Mouse (Mus musculus) urinary bladder, postnatal 4 days (tissue): ENCODE results near the gene Capn12.
A peak's percentile ranks its signal among the peaks of the same experiment; 100 is the strongest.
"Not testable (repeated sequence)": the region's sequence is repeated elsewhere in the genome, so short reads cannot be mapped to it uniquely, and the experiment has no call there.

Source experiments
- DNase-seq, 2 experiments: peaks; one replicate each; pipeline ENCODE4 v3.0.0; 2021 to 2022; ENCODE audit warnings: low spot score in 2 of 2

Capn12 gene

DNA sequence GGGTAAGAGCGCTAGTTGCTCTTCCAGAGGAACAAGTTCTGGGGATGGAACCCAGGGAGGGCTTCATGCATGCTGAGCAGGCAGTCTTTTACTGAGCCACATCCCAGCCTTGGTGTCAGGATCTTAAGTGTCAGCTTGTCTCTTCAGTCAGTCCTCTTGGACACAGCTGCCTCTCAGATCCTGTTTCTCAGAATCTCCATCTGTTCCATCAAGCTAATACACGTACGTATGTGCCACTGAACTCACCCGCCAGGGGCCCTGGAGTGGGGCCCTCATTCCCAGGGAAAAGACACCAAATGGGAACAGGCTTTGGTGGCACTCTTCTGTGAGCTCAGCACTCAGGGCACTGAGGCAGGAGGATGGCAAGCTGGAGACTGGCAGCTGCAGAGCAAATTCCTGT, 3.4 kb upstream of the Capn12 start:
- DNase-seq = no peak

DNA sequence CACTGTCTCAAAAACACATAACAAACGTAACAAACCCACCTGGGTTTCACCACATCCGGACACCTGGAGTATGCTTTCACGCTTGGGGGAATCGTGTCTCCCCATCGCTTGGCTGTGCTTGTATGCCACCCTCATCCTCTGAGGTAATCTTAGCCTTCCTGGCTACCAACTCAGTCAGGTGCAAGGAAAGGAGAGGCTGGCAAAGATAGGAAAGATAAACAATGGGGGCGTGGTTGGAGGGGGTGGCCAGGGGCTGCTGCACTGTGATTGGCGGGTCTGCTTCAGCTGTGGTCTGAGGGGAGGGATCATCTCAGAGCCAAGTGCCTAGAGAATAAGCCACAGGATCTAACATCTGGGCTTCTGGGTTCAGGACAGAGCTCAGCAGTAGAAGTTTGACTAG, 1.6 kb upstream of the Capn12 start:
- DNase-seq = no peak

DNA sequence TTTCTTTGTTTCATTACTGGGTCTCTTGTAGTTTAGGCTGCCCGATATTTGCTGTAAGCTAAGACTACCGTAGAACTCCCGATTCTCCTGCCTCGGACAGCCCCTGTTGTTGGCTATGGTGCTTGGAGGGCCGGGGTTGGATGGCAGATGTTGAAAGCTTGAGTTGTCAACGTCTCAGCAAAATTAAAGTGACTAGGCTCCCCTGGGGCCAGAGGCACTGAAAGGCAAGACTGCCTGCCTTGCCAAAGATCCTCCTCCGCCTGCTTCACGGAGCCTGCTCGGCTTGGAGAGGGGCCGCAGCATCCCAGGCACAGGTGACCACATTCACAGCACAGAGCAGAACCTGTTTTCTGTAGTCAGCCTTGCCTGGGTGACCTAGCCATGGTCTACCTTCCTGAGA, 668 bp upstream of the Capn12 start:
- DNase-seq = no peak

DNA sequence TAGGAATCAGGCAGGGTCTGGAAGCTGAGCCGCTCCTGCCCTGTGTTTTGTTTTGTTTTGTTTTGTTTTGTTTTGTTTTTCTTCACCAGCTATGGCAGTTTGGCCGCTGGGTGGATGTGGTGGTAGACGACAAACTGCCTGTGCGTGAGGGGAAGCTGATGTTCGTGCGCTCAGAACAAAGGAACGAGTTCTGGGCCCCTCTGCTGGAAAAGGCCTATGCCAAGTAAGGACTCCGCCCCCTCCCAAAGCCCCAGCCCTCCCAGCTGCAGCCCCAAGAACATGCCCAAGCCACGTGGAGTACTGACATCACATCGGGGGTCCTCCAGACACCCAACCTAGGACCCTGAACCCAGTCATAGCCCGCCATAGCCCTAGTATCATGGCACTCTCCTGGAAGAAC, 1.8 kb downstream of the Capn12 start:
- no peak for DNase-seq

GRCm38 (mm10) chr7:28883704-28884103, 2.5 kb downstream of the Capn12 start:
- DNase-seq = not testable (repeated sequence)

DNA sequence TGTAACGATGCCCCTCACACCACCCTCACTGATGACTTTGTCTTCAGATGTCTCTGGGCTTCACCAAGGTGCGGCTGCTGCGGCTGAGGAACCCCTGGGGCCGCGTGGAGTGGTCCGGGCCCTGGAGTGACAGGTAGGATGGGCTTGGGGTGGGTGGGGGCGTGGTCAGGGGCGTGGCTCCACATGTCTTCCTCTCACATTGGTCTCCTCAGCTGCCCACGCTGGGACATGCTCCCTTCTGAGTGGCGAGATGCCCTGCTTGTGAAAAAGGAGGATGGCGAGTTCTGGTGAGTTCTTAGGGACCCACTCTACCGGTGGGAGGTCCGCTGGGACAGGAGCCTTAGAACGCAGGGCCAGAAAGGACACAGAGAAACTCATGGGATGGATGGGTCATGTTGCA, 5.3 kb downstream of the Capn12 start:
- no peak for DNase-seq

DNA sequence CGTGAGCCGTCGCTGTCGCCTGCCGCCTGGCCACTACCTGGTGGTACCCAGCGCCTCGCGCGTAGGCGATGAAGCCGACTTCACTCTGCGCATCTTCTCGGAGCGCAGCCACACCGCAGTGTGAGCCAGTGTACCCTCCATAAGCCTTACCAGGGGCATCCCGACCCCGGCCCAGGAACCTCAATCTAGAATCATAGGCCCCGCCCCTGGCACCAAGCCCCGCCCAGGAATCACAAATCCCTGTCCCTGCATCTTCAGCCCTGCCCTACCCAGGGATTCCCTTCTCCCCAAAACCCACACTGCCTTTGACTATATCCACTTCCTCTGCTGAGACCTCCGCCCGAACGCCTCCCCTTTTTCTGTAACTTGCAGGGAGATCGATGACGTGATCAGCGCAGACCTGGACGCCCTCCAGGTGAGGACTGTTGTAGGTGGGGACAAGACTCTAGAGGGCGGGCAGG, 7.5 kb downstream of the Capn12 start:
- DNase-seq = no peak

DNA sequence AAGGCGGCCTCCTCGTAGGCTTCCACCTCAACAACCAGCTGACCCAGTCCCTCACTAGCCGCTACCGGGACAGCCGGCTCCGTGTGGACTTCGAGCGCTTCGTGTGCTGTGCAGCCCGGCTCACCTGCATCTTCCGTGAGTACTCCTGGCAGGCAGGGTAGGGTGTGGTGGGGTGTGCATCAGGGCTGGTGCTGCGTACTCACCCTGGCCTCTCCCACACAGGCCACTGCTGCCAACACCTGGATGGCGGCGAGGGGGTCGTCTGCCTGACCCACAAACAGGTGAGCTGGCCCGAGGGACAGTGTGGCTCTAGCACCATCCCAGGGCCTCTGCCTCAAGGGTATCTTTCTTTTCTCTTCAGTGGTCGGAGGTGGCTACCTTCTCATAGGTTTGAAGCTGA, 11.4 kb downstream of the Capn12 start:
- DNase-seq = no peak

GRCm38 (mm10) chr7:28893643-28894265, 12.5 kb downstream of the Capn12 start:
- DNase-seq = no peak

- no peak for DNase-seq
These were observed 13.7 kb downstream of the Capn12 start for GRCm38 (mm10) chr7:28894942-28895341.

DNA sequence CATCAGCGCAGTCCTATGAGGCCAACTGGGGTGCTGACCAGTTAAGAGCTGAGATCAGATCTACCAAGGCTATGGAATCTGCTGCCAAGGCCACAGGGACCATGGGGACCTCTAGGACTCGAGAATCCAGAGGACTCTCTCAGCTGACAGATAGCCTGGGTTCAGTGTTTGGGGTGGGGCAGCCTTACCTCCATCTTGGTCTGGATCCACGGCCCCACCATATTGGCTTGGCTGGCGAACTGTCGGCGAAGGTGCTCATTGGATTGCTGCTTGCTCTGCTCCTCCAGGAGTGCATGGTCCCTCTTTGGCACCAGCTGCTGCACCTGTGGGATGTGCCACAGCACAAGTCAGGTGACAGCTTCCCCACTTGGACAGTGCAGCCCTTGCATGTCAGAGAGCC, 16.4 kb downstream of the Capn12 start:
- DNase-seq = no peak

GRCm38 (mm10) chr7:28899972-28900371, 18.8 kb downstream of the Capn12 start:
- DNase-seq = no peak

- no peak for DNase-seq
These were observed 20.3 kb downstream of the Capn12 start for GRCm38 (mm10) chr7:28901311-28902125.

- no peak for DNase-seq
These were observed 21.0 kb downstream of the Capn12 start for GRCm38 (mm10) chr7:28902180-28902579.

- peak in 1 of 2 experiments; percentile 17 for DNase-seq
These were observed 21.6 kb downstream of the Capn12 start for GRCm38 (mm10) chr7:28902809-28903208.

DNA sequence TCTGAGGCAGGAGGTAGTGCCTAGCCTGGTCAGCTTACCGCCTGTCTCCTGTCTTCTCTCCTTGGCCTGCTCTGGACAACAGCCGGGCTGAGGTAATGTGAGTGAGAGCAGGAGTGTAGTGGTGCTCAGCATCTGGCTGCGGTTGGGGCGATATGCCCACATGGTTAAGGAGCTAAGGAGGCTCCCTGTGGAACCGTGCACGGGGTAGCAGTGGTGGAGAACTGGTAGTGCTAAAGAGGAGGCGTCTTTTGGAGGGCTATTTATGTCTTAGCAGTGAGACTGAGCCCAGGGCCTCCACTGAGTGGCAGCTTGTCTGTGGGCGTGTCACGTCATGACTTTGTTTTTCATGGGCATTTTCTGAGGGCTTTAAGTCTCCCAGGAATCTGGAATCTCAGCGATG, 22.6 kb downstream of the Capn12 start:
- DNase-seq = no peak

DNA sequence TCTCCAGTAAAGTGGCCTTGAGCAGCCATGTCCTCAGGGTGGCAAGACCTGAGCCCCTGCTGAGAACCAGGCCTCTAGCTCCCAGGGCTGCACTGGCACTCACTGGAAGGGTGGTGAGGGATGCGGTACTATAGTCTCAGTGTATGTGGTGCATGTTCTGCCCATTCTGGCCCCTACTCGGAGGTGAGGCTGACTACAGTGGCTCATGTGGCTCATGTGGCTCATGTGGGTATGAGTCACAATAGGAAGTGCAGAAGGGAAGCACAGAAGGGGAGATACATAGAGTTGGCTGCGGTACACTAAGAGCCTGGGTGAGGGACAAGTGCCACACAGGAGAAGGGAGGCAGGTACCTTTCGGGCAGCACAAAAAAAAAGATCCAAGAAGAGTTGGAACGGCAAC, 26.0 kb downstream of the Capn12 start:
- no peak for DNase-seq

DNA sequence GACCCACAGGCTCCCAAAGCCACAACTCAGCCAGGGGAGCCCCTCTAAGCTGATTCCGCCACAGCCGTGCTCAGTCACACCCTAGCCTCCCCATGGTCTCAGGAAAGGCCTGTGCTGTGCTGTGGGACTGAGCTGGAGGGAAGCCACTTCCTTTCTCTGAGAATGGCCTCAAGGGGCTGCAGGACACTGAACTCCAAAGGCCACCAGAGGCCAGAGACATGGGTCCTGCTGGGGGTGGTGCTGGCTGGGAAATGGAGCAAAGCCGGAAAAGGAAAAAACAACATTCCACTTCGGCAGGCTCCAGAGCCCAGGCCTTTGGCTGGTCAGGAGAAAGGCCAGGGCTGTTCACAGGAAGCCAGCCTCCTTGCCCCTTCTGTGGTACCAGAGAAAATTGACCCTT, 30.4 kb downstream of the Capn12 start:
- DNase-seq = no peak

- DNase-seq = no peak
These were observed 31.9 kb downstream of the Capn12 start for GRCm38 (mm10) chr7:28913171-28913570.

DNA sequence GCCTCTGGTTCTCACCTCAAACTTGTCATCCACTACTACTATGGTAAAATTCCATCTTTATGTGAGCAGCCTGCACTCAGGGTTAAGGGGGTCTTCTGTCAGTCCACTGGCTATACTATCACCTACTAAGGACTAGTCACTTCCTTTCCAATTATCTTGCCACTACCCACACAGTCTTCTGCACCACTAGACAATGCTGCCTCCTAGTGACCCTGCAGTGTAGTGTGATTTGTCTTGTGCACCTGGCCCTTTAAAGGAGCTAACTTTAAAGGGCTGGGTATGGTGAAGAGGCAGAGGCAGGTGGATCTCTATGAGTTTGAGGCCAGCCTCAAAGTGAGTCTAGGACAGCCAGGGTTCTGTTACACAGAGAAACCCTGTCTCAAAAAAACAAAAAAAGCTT, 35.3 kb downstream of the Capn12 start:
- no peak for DNase-seq

DNA sequence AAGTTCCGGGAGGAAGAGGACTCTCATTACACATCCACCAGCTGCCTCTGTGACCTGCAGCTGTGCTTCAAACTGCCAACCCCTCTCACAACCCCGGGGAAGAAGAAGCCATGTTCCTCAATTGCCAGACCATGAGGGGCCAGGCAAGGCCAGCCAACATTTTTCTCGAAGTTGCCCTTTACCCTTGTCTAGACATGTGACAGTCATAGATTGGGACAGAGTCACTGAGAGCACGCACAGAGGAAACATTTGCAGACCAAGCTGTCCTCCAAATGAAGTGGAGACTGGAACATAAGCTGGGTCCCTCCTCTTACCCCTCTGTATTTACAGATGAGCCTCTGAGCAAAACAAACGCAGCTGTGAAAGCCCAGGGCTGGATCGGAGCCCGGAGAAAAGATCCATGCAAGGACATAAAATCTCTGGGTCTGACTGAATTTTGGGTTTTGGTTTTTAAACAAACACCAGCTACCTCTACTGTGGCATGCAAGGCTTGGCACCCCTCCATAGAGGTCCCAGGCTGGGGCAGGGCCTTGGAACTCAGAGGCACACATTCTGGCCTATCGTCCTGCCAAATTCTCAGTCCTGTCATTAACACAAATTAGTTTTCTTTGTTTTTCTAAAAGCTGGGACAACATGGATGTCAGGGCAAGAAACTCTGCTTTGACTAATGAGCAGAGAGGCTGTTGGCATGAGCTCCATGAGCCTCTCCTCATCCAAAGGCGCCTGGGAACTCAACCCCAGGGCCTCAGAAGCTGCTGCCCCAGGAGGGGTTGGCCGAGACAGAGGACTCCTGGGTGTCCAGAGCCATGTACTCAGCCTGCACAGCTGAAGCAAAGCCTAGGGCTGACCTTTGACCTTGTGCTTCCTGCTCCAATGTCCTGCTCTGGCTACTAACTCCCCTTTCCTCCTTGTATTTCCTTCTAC, 36.5 kb downstream of the Capn12 start:
- peak; percentile 67 to 71 for DNase-seq

- no peak for DNase-seq
These were observed 37.3 kb downstream of the Capn12 start for GRCm38 (mm10) chr7:28918540-28918939.
